Mouse (Mus musculus): Measurements from ENCODE around the gene Cog7. TPM values are rescaled to one million over a fixed set of nuclear protein-coding genes. Genes with fewer than 3 reads are reported as not detected.

Cog7 gene
- polyA plus RNA-seq, 1 experiment from 2014 or later, result 22.5 TPM

DNA sequence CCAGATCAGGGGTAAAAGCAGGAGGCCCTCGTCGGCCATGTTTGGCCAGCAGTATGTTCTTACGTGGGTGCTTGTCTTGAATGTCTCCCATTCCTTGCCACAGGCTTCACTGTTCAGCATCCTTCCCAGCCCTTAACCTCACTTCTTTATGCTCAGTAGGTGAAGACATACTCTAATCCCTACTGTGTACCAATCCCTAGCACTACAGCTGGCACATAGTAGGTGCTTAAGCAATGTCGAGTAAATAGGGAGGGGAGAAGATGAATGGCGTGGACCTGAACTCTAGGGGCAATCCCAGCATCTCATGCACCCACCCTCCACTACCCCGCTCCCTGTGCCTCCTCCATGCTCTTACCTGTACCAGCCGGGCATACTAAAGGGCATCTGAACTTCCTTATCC, 57.1 kb downstream of the Cog7 start:
- peaks cover 65% of the 10 kb centered on the region for H3K36me3 ChIP-seq
- no peak for ATAC-seq (ENCODE audit: low FRiP score)
- H3K9ac ChIP-seq, result no peak overlapping the region
- 98% methylated on average over 7 of the region's 7 CpGs for WGBS
- no peak overlapping the region for H3K4me3 ChIP-seq
- H3K4me1 ChIP-seq (replicated peaks), result no peaks in the 10 kb centered on the region
- no peak overlapping the region for H3K27ac ChIP-seq
- no peaks in the 10 kb centered on the region for H3K9me3 ChIP-seq
- no peaks in the 10 kb centered on the region for H3K27me3 ChIP-seq
- no peak overlapping the region for H3K4me2 ChIP-seq

DNA sequence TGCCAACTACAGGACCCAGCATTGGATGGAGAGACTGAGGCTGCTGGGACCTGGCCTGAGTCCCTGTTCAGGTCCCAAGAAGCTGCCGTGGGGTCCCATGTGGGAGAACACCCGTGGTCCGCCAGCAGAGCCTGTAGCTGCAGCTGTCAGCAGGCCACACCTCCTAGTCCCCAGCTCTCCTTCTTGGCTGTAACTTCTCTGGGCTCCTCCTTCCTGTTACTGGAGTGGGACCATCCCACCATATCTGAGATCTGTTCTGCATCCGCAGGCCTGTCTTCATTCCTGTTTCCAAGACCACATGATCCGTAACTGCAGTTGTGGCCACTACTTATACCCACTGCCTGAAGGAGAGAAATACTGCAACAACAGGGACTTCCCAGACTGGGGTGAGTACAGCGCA, 67.6 kb downstream of the Cog7 start:
- WGBS, result 86% methylated on average over 6 of the region's 6 CpGs
- ATAC-seq (ENCODE audit: low FRiP score), result no peak

DNA sequence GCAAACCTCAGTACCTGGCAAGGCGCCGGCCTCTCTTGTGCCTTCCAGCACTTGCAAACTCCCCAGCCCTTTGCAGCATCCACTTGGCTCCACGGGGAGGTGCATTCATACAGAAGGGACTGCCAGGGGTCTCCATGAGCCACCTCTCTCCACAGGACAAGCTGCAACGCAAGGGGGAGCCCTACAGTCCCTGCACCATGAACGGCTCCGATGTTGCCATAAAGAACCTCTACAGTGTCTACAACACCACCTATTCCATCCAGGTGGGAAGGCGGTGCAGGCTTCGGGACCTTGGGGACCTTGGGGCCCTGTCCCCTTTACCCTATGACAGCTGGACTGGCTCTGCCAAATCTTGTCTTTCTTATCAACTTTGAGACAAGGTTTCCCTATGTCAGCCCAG, 69.3 kb downstream of the Cog7 start:
- no peaks in the 10 kb centered on the region for H3K9me3 ChIP-seq
- no peaks in the 10 kb centered on the region for H3K27me3 ChIP-seq
- ATAC-seq (ENCODE audit: low FRiP score), result no peak
- no peaks in the 10 kb centered on the region for H3K36me3 ChIP-seq
- no peak overlapping the region for H3K27ac ChIP-seq
- H3K4me3 ChIP-seq, result no peak overlapping the region
- H3K9ac ChIP-seq, result no peak overlapping the region
- H3K4me2 ChIP-seq, result no peak overlapping the region
- no peaks in the 10 kb centered on the region for H3K4me1 ChIP-seq (replicated peaks)
- 77% methylated on average over 8 of the region's 8 CpGs for WGBS

More for the DNA sequence above, 67.6 kb downstream of the Cog7 start:
- no peak overlapping the region for H3K9ac ChIP-seq
- H3K4me2 ChIP-seq, result no peak overlapping the region
- no peaks in the 10 kb centered on the region for H3K4me1 ChIP-seq (replicated peaks)
- H3K36me3 ChIP-seq, result no peaks in the 10 kb centered on the region
- no peak overlapping the region for H3K27ac ChIP-seq
- no peak overlapping the region for H3K4me3 ChIP-seq
- H3K27me3 ChIP-seq, result no peaks in the 10 kb centered on the region
- no peaks in the 10 kb centered on the region for H3K9me3 ChIP-seq

DNA sequence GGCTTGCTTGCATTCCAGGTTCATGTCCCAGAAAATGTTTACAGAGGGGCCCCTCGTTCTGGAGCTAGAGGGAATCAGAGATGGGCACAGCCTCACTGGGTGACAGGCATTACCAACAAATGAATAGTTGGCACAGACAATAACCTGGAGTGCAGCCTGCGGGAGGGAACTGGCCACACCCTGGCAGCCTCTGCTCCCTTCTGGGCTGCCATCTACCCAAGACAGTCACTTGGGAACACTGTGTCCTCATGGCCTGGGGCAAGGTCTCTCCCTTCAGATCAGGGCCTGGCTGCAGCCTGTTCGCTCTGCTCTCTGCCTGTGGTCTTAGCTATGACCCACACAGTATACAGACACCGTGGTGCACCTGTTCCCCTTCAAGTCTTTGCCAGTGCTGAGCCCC, 74.6 kb downstream of the Cog7 start:
- no peak overlapping the region for H3K4me2 ChIP-seq
- no peaks in the 10 kb centered on the region for H3K9me3 ChIP-seq
- H3K4me1 ChIP-seq (replicated peaks), result no peaks in the 10 kb centered on the region
- H3K36me3 ChIP-seq, result no peaks in the 10 kb centered on the region
- no peaks in the 10 kb centered on the region for H3K27me3 ChIP-seq
- H3K9ac ChIP-seq, result no peak overlapping the region
- no peak overlapping the region for H3K27ac ChIP-seq
- ATAC-seq (ENCODE audit: low FRiP score), result no peak
- 83% methylated on average over 4 of the region's 4 CpGs for WGBS
- H3K4me3 ChIP-seq, result no peak overlapping the region

DNA sequence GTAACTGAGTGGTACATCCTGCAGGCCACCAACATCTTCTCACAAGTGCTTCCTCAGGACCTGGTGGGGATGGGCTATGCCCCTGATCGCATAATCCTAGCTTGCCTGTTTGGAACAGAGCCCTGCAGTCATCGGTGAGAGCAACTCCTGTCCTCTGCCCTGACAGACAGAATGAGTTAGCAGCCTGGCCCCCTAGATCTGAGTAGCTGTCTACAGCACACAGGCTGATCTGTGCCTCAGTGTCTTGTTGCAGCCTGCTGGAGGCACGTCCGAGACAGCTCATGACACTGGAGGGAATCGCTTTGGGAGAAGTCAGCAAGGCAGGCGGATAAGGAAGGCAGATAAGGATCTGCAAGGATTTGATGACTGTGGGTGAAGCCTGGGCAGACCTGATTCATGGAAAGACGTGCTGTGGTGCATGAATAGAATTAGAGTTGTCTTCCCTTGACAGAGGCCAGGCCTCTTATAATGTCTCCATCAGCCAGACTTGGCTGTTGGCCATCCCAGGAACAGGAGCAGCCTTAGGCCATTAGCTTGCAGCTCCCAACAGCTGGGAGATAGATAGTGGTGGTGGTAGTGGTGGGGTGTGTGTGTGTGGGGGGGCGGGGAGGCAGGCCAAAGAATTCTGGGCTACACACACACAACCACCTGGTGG, 78.6 kb downstream of the Cog7 start:
- ATAC-seq (ENCODE audit: low FRiP score), result no peak
- H3K27me3 ChIP-seq, result peaks cover 12% of the 10 kb centered on the region
- no peaks in the 10 kb centered on the region for H3K36me3 ChIP-seq
- no peak overlapping the region for H3K9ac ChIP-seq
- peaks cover 8% of the 10 kb centered on the region; the same call in 1 of the 2 replicates for H3K4me1 ChIP-seq (replicated peaks)
- no peak overlapping the region for H3K4me2 ChIP-seq
- no peak overlapping the region for H3K27ac ChIP-seq
- 79% methylated on average over 8 of the region's 8 CpGs for WGBS
- H3K4me3 ChIP-seq, result no peak overlapping the region
- H3K9me3 ChIP-seq, result no peaks in the 10 kb centered on the region

DNA sequence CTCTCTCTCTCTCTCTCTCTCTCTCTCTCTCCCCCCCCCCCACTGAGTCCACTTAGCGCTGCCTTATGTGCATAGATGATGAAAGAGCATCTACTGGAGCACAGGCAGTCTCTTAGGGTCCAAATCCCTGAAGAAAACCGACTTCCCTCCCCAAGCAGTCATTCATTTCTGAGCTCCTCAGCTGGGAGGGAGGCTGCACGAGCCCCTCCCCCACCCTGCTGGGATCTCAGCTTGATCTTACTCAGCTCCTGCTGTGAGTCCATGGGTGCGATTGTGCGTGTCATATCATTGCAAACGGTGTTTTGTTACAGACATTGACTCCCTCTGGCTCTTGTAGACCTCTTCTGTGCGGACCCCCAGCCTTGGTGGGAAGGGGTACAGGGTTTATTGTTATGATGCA, 81.6 kb downstream of the Cog7 start:
- 11% methylated on average over 7 of the region's 7 CpGs for WGBS
- no peaks in the 10 kb centered on the region for H3K9me3 ChIP-seq
- no peaks in the 10 kb centered on the region for H3K36me3 ChIP-seq
- H3K9ac ChIP-seq, result no peak overlapping the region
- ATAC-seq (ENCODE audit: low FRiP score), result no peak
- no peak overlapping the region for H3K27ac ChIP-seq
- H3K4me1 ChIP-seq (replicated peaks), result peaks cover 8% of the 10 kb centered on the region; the same call in 1 of the 2 replicates
- no peak overlapping the region for H3K4me3 ChIP-seq
- peak overlapping the region; percentile 30 for H3K4me2 ChIP-seq
- peaks cover 15% of the 10 kb centered on the region for H3K27me3 ChIP-seq

DNA sequence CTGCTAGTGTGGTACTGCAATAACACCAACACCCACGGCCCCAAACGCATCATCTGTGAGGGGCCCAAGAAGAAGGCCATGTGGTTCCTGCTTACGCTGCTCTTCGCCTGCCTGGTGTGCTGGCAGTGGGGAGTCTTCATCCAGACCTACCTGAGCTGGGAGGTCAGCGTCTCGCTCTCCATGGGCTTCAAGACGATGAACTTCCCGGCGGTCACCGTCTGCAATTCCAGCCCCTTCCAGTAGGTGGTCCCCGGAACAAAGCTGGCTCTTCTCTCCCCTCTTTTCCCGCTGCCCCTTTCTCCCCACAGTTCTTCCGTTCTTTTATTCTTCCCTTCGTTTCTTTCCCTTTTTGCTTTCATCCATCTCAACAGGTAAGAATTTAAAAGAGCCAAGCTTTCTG, 82.2 kb downstream of the Cog7 start:
- Histone ChIP-seq H3K36me3 (no peaks in the 10 kb centered on the region), H3K27me3 (peaks cover 15% of the 10 kb centered on the region), H3K4me1 (replicated peaks) (peaks cover 8% of the 10 kb centered on the region; the same call in 1 of the 2 replicates), H3K9ac (no peak overlapping the region), H3K4me2 (peak overlapping the region; percentile 30), H3K4me3 (no peak overlapping the region), H3K27ac (no peak overlapping the region), H3K9me3 (no peaks in the 10 kb centered on the region)
- no peak for ATAC-seq (ENCODE audit: low FRiP score)
- 8% methylated on average over 14 of the region's 14 CpGs for WGBS

DNA sequence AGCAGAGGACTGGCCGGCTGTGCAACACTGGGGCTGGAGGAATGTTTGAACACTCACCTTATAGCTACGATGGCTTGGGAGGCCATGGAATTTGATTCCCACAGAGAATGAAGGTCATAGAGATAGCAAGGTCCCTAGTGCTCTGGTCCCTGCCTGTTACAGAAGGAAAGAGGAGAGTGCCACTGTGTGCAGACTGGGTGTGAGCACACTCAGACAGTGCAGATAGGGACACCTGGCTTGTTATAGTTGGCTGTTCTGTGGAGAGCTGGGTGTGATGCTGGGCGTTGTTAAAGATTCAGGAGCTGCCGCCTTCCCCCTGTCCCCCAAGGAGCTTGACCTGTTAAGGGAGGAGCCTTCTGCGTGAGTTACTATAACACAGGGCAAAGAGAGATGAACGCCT, 84.8 kb downstream of the Cog7 start:
- H3K36me3 ChIP-seq, result no peaks in the 10 kb centered on the region
- H3K9ac ChIP-seq, result no peak overlapping the region
- peaks cover 8% of the 10 kb centered on the region; the same call in 1 of the 2 replicates for H3K4me1 ChIP-seq (replicated peaks)
- no peak overlapping the region for H3K27ac ChIP-seq
- H3K27me3 ChIP-seq, result peaks cover 15% of the 10 kb centered on the region
- no peak for ATAC-seq (ENCODE audit: low FRiP score)
- H3K4me3 ChIP-seq, result no peak overlapping the region
- 48% methylated on average over 6 of the region's 6 CpGs for WGBS
- H3K4me2 ChIP-seq, result no peak overlapping the region
- H3K9me3 ChIP-seq, result no peaks in the 10 kb centered on the region

DNA sequence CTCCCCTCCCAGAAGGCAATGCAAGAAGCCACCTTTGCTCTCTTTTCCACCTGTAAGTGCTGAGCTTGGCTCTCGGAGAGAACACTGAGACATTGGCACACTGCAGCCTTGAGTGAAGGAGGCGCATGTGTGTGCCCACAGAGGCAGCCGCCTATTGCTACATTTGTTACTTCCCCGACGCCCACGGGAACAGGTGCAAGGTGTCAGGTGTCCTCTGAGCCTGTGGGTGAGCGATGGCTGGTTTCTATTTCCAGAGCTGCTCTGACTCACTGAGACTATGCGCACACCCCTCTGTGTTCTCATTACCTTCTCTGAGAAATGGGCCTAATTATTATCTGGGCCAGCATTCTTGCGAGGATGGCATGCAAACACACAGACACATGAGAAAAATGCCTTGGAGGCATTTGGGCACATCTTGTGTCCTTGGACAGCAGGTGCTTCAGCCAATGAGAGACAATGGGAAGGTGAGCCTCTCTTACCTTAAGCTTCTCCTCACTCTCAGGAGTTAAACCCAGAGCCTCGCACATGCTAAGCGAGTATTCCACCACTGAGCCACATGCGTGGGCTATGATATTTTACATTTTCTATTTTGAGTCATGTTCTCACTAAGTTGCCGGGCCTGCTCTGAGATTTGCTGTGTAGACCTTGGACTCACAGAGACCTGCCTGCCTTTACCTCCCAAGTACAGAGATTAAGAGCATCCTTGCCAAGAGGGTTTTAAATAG, 90.7 kb downstream of the Cog7 start:
- no peaks in the 10 kb centered on the region for H3K4me1 ChIP-seq (replicated peaks)
- no peak for ATAC-seq (ENCODE audit: low FRiP score)
- H3K9me3 ChIP-seq, result no peaks in the 10 kb centered on the region

GRCm38 (mm10) chr7:121880246-121880645, 101.3 kb downstream of the Cog7 start:
- no peak overlapping the region for H3K9ac ChIP-seq
- H3K27me3 ChIP-seq, result no peaks in the 10 kb centered on the region
- H3K4me3 ChIP-seq, result no peak overlapping the region
- H3K36me3 ChIP-seq, result no peaks in the 10 kb centered on the region
- H3K9me3 ChIP-seq, result no peaks in the 10 kb centered on the region
- no peak for ATAC-seq (ENCODE audit: low FRiP score)
- H3K4me2 ChIP-seq, result no peak overlapping the region
- no peak overlapping the region for H3K27ac ChIP-seq
- H3K4me1 ChIP-seq (replicated peaks), result no peaks in the 10 kb centered on the region
- WGBS, result 87% methylated on average over 4 of the region's 4 CpGs

More for the DNA sequence above, 90.7 kb downstream of the Cog7 start:
- no peaks in the 10 kb centered on the region for H3K36me3 ChIP-seq
- H3K4me3 ChIP-seq, result no peak overlapping the region
- no peak overlapping the region for H3K9ac ChIP-seq
- no peak overlapping the region for H3K27ac ChIP-seq
- H3K27me3 ChIP-seq, result no peaks in the 10 kb centered on the region
- no peak overlapping the region for H3K4me2 ChIP-seq
- 92% methylated on average over 13 of the region's 13 CpGs for WGBS

GRCm38 (mm10) chr7:121874784-121875183, 106.7 kb downstream of the Cog7 start:
- Histone ChIP-seq H3K27me3 (no peaks in the 10 kb centered on the region), H3K36me3 (no peaks in the 10 kb centered on the region), H3K9ac (no peak overlapping the region), H3K27ac (no peak overlapping the region), H3K9me3 (no peaks in the 10 kb centered on the region), H3K4me2 (no peak overlapping the region), H3K4me1 (replicated peaks) (no peaks in the 10 kb centered on the region), H3K4me3 (no peak overlapping the region)
- no peak for ATAC-seq (ENCODE audit: low FRiP score)
- WGBS, result 87% methylated on average over 7 of the region's 7 CpGs

DNA sequence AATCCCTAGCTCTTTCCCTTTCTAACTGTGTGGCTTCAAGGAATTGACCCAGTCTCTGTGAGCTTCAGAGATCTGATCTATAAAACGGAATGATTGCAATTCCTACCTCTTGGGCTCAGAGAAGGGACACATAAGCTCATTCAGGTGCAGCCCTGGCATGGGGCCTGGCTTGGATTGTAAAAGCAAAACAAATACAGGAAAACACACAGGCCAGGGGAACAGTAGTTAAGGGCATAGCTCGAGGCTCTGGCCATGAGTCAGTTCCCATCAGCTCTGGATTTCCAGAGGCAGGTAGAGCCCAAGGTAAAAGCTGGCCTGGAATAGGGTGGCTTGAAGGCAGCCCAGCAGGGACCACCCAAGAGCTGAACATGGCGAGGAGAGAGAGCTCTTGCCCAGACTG, 107.5 kb downstream of the Cog7 start:
- H3K27me3 ChIP-seq, result no peaks in the 10 kb centered on the region
- ATAC-seq (ENCODE audit: low FRiP score), result no peak
- no peak overlapping the region for H3K9ac ChIP-seq
- H3K36me3 ChIP-seq, result no peaks in the 10 kb centered on the region
- H3K4me1 ChIP-seq (replicated peaks), result no peaks in the 10 kb centered on the region
- no peak overlapping the region for H3K27ac ChIP-seq
- WGBS, result 71% methylated on average over 3 of the region's 3 CpGs
- no peak overlapping the region for H3K4me3 ChIP-seq
- H3K4me2 ChIP-seq, result no peak overlapping the region
- H3K9me3 ChIP-seq, result no peaks in the 10 kb centered on the region

- Histone ChIP-seq H3K4me1 (replicated peaks) (no peaks in the 10 kb centered on the region), H3K9ac (no peak overlapping the region), H3K36me3 (no peaks in the 10 kb centered on the region), H3K4me3 (no peak overlapping the region), H3K27ac (no peak overlapping the region), H3K9me3 (no peaks in the 10 kb centered on the region), H3K4me2 (no peak overlapping the region), H3K27me3 (no peaks in the 10 kb centered on the region)
- WGBS, result 80% methylated on average over 3 of the region's 3 CpGs
- no peak for ATAC-seq (ENCODE audit: low FRiP score)
Measured at GRCm38 (mm10) chr7:121871631-121872030, 109.9 kb downstream of the Cog7 start.
